Mouse (Mus musculus): Measurements from ENCODE around the gene Ppp6r2. TPM values are rescaled to one million over a fixed set of nuclear protein-coding genes. Genes with fewer than 3 reads are reported as not detected.

Ppp6r2 gene
- polyA plus RNA-seq, 1 experiment from 2014 or later, result 76.9 TPM

GRCm38 (mm10) chr15:89297695-89298094 is 86.3 kb downstream of the Ppp6r2 start:
- Histone ChIP-seq H3K27me3 (no peaks in the 10 kb centered on the region), H3K9me3 (no peaks in the 10 kb centered on the region), H3K9ac (no peak overlapping the region), H3K4me1 (replicated peaks) (no peaks in the 10 kb centered on the region), H3K36me3 (peaks cover 95% of the 10 kb centered on the region), H3K27ac (replicated peaks) (no peak overlapping the region), H3K4me3 (no peak overlapping the region), H3K4me2 (no peak overlapping the region)
- WGBS, result 84% methylated on average over 2 of the region's 2 CpGs
- no peak for ATAC-seq (ENCODE audit: low read depth)

GRCm38 (mm10) chr15:89300180-89300579 is 88.8 kb downstream of the Ppp6r2 start:
- Histone ChIP-seq H3K4me1 (replicated peaks) (no peaks in the 10 kb centered on the region), H3K4me3 (no peak overlapping the region), H3K9ac (no peak overlapping the region), H3K27ac (replicated peaks) (no peak overlapping the region), H3K9me3 (no peaks in the 10 kb centered on the region), H3K27me3 (no peaks in the 10 kb centered on the region), H3K36me3 (peaks cover 95% of the 10 kb centered on the region), H3K4me2 (no peak overlapping the region)
- ATAC-seq (ENCODE audit: low read depth), result no peak
- WGBS, result 95% methylated on average over 13 of the region's 13 CpGs

- no peaks in the 10 kb centered on the region for H3K9me3 ChIP-seq
- 96% methylated on average over 8 of the region's 8 CpGs for WGBS
- no peak overlapping the region for H3K27ac ChIP-seq (replicated peaks)
- no peak overlapping the region for H3K4me3 ChIP-seq
- H3K4me2 ChIP-seq, result no peak overlapping the region
- no peak for ATAC-seq (ENCODE audit: low read depth)
- H3K27me3 ChIP-seq, result no peaks in the 10 kb centered on the region
- H3K4me1 ChIP-seq (replicated peaks), result no peaks in the 10 kb centered on the region
- H3K36me3 ChIP-seq, result peaks cover 95% of the 10 kb centered on the region
- no peak overlapping the region for H3K9ac ChIP-seq
These were observed 89.2 kb downstream of the Ppp6r2 start for GRCm38 (mm10) chr15:89300600-89300999.

- no peak for ATAC-seq (ENCODE audit: low read depth)
- H3K27me3 ChIP-seq, result no peaks in the 10 kb centered on the region
- no peak overlapping the region for H3K4me3 ChIP-seq
- no peaks in the 10 kb centered on the region for H3K9me3 ChIP-seq
- H3K9ac ChIP-seq, result no peak overlapping the region
- H3K4me1 ChIP-seq (replicated peaks), result peaks cover 27% of the 10 kb centered on the region
- 64% methylated on average over 1 of the region's 1 CpGs for WGBS
- no peak overlapping the region for H3K4me2 ChIP-seq
- H3K27ac ChIP-seq (replicated peaks), result no peak overlapping the region
- H3K36me3 ChIP-seq, result peaks cover 65% of the 10 kb centered on the region
These were observed 94.6 kb downstream of the Ppp6r2 start for GRCm38 (mm10) chr15:89305966-89306365.

- no peaks in the 10 kb centered on the region for H3K27me3 ChIP-seq
- no peak overlapping the region for H3K9ac ChIP-seq
- peaks cover 42% of the 10 kb centered on the region for H3K4me1 ChIP-seq (replicated peaks)
- 89% methylated on average over 13 of the region's 13 CpGs for WGBS
- no peak for ATAC-seq (ENCODE audit: low read depth)
- no peaks in the 10 kb centered on the region for H3K9me3 ChIP-seq
- no peak overlapping the region for H3K4me3 ChIP-seq
- H3K4me2 ChIP-seq, result no peak overlapping the region
- H3K36me3 ChIP-seq, result peaks cover 50% of the 10 kb centered on the region
- no peak overlapping the region for H3K27ac ChIP-seq (replicated peaks)
These were observed 96.1 kb downstream of the Ppp6r2 start for GRCm38 (mm10) chr15:89307461-89307860.

- Histone ChIP-seq H3K9ac (no peak overlapping the region), H3K9me3 (no peaks in the 10 kb centered on the region), H3K27me3 (no peaks in the 10 kb centered on the region), H3K27ac (replicated peaks) (no peak overlapping the region), H3K4me2 (no peak overlapping the region), H3K4me3 (no peak overlapping the region), H3K4me1 (replicated peaks) (peaks cover 53% of the 10 kb centered on the region), H3K36me3 (peaks cover 39% of the 10 kb centered on the region)
- no peak for ATAC-seq (ENCODE audit: low read depth)
- 94% methylated on average over 7 of the region's 7 CpGs for WGBS
These were observed 97.2 kb downstream of the Ppp6r2 start for GRCm38 (mm10) chr15:89308406-89309139.

- WGBS, result 53% methylated on average over 6 of the region's 6 CpGs
- H3K27ac ChIP-seq (replicated peaks), result no peak overlapping the region
- no peak overlapping the region for H3K4me3 ChIP-seq
- H3K27me3 ChIP-seq, result no peaks in the 10 kb centered on the region
- no peaks in the 10 kb centered on the region for H3K9me3 ChIP-seq
- H3K9ac ChIP-seq, result 0 out of 2 replicates have a peak overlapping the region, but pooled peaks have one; percentile 12
- H3K4me1 ChIP-seq (replicated peaks), result peaks cover 64% of the 10 kb centered on the region
- H3K36me3 ChIP-seq, result peaks cover 24% of the 10 kb centered on the region
- no peak overlapping the region for H3K4me2 ChIP-seq
- no peak for ATAC-seq (ENCODE audit: low read depth)
These were observed 98.7 kb downstream of the Ppp6r2 start for GRCm38 (mm10) chr15:89309962-89310498.

GRCm38 (mm10) chr15:89313359-89313758 is 102.0 kb downstream of the Ppp6r2 start:
- Histone ChIP-seq H3K4me1 (replicated peaks) (peaks cover 67% of the 10 kb centered on the region), H3K36me3 (no peaks in the 10 kb centered on the region), H3K9me3 (no peaks in the 10 kb centered on the region), H3K4me3 (0 out of 2 replicates have a peak overlapping the region, but pooled peaks have one; percentile 98), H3K27ac (replicated peaks) (no peak overlapping the region), H3K9ac (peak overlapping the region; percentile 90; the same call in 1 of the 2 replicates), H3K4me2 (peak overlapping the region; percentile 94), H3K27me3 (no peaks in the 10 kb centered on the region)
- no peak for ATAC-seq (ENCODE audit: low read depth)
- 88% methylated on average over 4 of the region's 4 CpGs for WGBS

GRCm38 (mm10) chr15:89314107-89314506 is 102.8 kb downstream of the Ppp6r2 start:
- Histone ChIP-seq H3K36me3 (no peaks in the 10 kb centered on the region), H3K4me1 (replicated peaks) (peaks cover 59% of the 10 kb centered on the region), H3K4me3 (peak overlapping the region; percentile 98), H3K27me3 (no peaks in the 10 kb centered on the region), H3K9me3 (no peaks in the 10 kb centered on the region), H3K27ac (replicated peaks) (no peak overlapping the region), H3K4me2 (peak overlapping the region; percentile 94), H3K9ac (peak overlapping the region; percentile 90)
- WGBS, result 38% methylated on average over 3 of the region's 3 CpGs
- no peak for ATAC-seq (ENCODE audit: low read depth)

GRCm38 (mm10) chr15:89314511-89315189 is 103.3 kb downstream of the Ppp6r2 start:
- under 1% methylated on average over 58 of the region's 58 CpGs for WGBS
- peak; percentile 65 for ATAC-seq (ENCODE audit: low read depth)
- no peaks in the 10 kb centered on the region for H3K27me3 ChIP-seq

GRCm38 (mm10) chr15:89315190-89315731 is 103.9 kb downstream of the Ppp6r2 start, which contains the start of gene Sbf1:
Sbf1 (minus strand) TSS chr15:89315311.
- WGBS, result 1% methylated on average over 37 of the region's 37 CpGs
- peak; percentile 100 for ATAC-seq (ENCODE audit: low read depth)

More at GRCm38 (mm10) chr15:89314511-89315189, 103.3 kb downstream of the Ppp6r2 start:
- H3K36me3 ChIP-seq, result no peaks in the 10 kb centered on the region
- no peaks in the 10 kb centered on the region for H3K9me3 ChIP-seq
- peak overlapping the region; percentile 98 for H3K4me3 ChIP-seq
- peak overlapping the region; percentile 90 for H3K9ac ChIP-seq
- peaks cover 54% of the 10 kb centered on the region for H3K4me1 ChIP-seq (replicated peaks)
- peak overlapping the region; percentile 94 for H3K4me2 ChIP-seq
- H3K27ac ChIP-seq (replicated peaks), result peak overlapping the region; percentile 68; the same call in 1 of the 2 replicates

GRCm38 (mm10) chr15:89316146-89316545 is 104.8 kb downstream of the Ppp6r2 start:
- no peaks in the 10 kb centered on the region for H3K36me3 ChIP-seq
- no peaks in the 10 kb centered on the region for H3K27me3 ChIP-seq
- peaks cover 39% of the 10 kb centered on the region for H3K4me1 ChIP-seq (replicated peaks)
- no peaks in the 10 kb centered on the region for H3K9me3 ChIP-seq
- no peak overlapping the region for H3K27ac ChIP-seq (replicated peaks)
- no peak for ATAC-seq (ENCODE audit: low read depth)
- no peak overlapping the region for H3K4me2 ChIP-seq
- 70% methylated on average over 11 of the region's 11 CpGs for WGBS
- H3K9ac ChIP-seq, result no peak overlapping the region
- H3K4me3 ChIP-seq, result peak overlapping the region; percentile 98; the same call in 1 of the 2 replicates

More at GRCm38 (mm10) chr15:89315190-89315731, 103.9 kb downstream of the Ppp6r2 start, which contains the start of gene Sbf1:
- no peaks in the 10 kb centered on the region for H3K9me3 ChIP-seq
- H3K4me1 ChIP-seq (replicated peaks), result peaks cover 48% of the 10 kb centered on the region
- H3K4me3 ChIP-seq, result peak within 1 kb of the TSS; percentile 98
- peak within 1 kb of the TSS; percentile 68 for H3K27ac ChIP-seq (replicated peaks)
- H3K4me2 ChIP-seq, result peak within 1 kb of the TSS; percentile 94
- no peaks in the 10 kb centered on the region for H3K27me3 ChIP-seq
- no peaks in the 10 kb centered on the region for H3K36me3 ChIP-seq
- H3K9ac ChIP-seq, result peak within 1 kb of the TSS; percentile 90
